In genomic region chr4:65178146-65178545, GRCm38 (mm10) we compare ENCODE assay signal across 20 mouse cellular contexts. TPM values are rescaled to one million over a fixed set of nuclear protein-coding genes. Genes with fewer than 3 reads are reported as not detected.
DNase-seq lines count a peak whose midpoint lies in the region; ATAC-seq and TF ChIP-seq lines count a peak whose summit lies in the region.
"Had no signal": no experiment of that assay in that cellular context is flagged by ENCODE, and none has a peak within 500 bp of the region (broad histone marks: within the 10 kb centered on the region; RNA-seq: fewer than 3 reads in every experiment).

No protein-coding gene starts in this region.

- H3K4me2 ChIP-seq in limb, embryonic 13.5 days (replicated peaks) = no peak overlapping the region
- H3K4me2 ChIP-seq in limb, embryonic 14.5 days (replicated peaks; ENCODE audit: low read depth, low read length, severe bottlenecking) = no peak overlapping the region
- H3K4me2 ChIP-seq: embryonic facial prominence, embryonic 13.5 days; hindbrain, embryonic 12.5 days; hindbrain, embryonic 15.5 days had no signal

- 0 out of 2 replicates have a peak, but pooled peaks have one; percentile 28 for ATAC-seq in limb, embryonic 13.5 days (ENCODE audit: low FRiP score, low read depth)
- ATAC-seq in limb, embryonic 14.5 days (ENCODE audit: low FRiP score, low read depth) = peak; percentile 34; the same call in 1 of the 2 replicates
- ATAC-seq: forebrain, embryonic 14.5 days; forebrain, postnatal 0 days; Patski had no signal

- H3K9me3 ChIP-seq in limb, embryonic 13.5 days = no peaks in the 10 kb centered on the region
- no peaks in the 10 kb centered on the region for H3K9me3 ChIP-seq in limb, embryonic 10.5 days (replicated peaks)
- no peaks in the 10 kb centered on the region for H3K9me3 ChIP-seq in limb, embryonic 14.5 days (ENCODE audit: control insufficient read depth, low read length)
- H3K9me3 ChIP-seq: embryonic facial prominence, embryonic 13.5 days; heart, embryonic 10.5 days; hindbrain, embryonic 12.5 days; hindbrain, embryonic 15.5 days had no signal

- TF ChIP-seq POLR2A in limb, embryonic 14.5 days (IDR thresholded peaks at IDR 0.05; ENCODE audit: borderline replicate concordance, extremely low read depth, insufficient read depth, insufficient read length) = no peak

- H3K27me3 ChIP-seq in limb, embryonic 13.5 days = no peaks in the 10 kb centered on the region
- H3K27me3 ChIP-seq in limb, embryonic 10.5 days (ENCODE audit: low read depth, poor library complexity, severe bottlenecking) = no peaks in the 10 kb centered on the region
- no peaks in the 10 kb centered on the region for H3K27me3 ChIP-seq in limb, embryonic 14.5 days (ENCODE audit: control insufficient read depth, insufficient read depth, low read length)
- H3K27me3 ChIP-seq: embryonic facial prominence, embryonic 13.5 days; hindbrain, embryonic 12.5 days; hindbrain, embryonic 15.5 days; Patski had no signal

- no peak overlapping the region for H3K9ac ChIP-seq in limb, embryonic 13.5 days
- H3K9ac ChIP-seq in limb, embryonic 14.5 days (ENCODE audit: low read depth, low read length, severe bottlenecking) = no peak overlapping the region
- H3K9ac ChIP-seq: embryonic facial prominence, embryonic 13.5 days; forebrain, postnatal 0 days; hindbrain, embryonic 12.5 days; hindbrain, embryonic 15.5 days had no signal

- no peak for DNase-seq in limb, embryonic 10.5 days (ENCODE audit: low spot score)
- DNase-seq in NIH3T3 (ENCODE audit: low read depth) = peak; percentile 72
- peak; percentile 58 for DNase-seq in limb, embryonic 14.5 days (ENCODE audit: low spot score)
- DNase-seq in layer of hippocampus, adult 9-11 months = no peak
- DNase-seq in frontal cortex, postnatal 10 days (ENCODE audit: low spot score in 2 of 2) = no peak
- DNase-seq: adrenal gland, postnatal 10 days; adrenal gland, postnatal 36 days; cerebellum, adult 18-20 months; cerebellum, adult 9-10 months; cerebellum, postnatal 14 days; forebrain, postnatal 0 days; gastrocnemius, postnatal 25 days; heart, adult 2 months had no signal

- H3K27ac ChIP-seq in limb, embryonic 13.5 days = 0 out of 2 replicates have a peak overlapping the region, but pooled peaks have one; percentile 40
- no peak overlapping the region for H3K27ac ChIP-seq in limb, embryonic 10.5 days
- H3K27ac ChIP-seq in limb, embryonic 14.5 days (replicated peaks; ENCODE audit: low read depth, low read length) = no peak overlapping the region
- H3K27ac ChIP-seq: embryonic facial prominence, embryonic 13.5 days; heart, adult 2 months; heart, embryonic 10.5 days; hindbrain, embryonic 12.5 days; hindbrain, embryonic 15.5 days had no signal

- H3K4me3 ChIP-seq in limb, embryonic 13.5 days = no peak overlapping the region
- H3K4me3 ChIP-seq in limb, embryonic 10.5 days = no peak overlapping the region
- no peak overlapping the region for H3K4me3 ChIP-seq in limb, embryonic 14.5 days (replicated peaks; ENCODE audit: low read length)
- H3K4me3 ChIP-seq: embryonic facial prominence, embryonic 13.5 days; heart, adult 2 months; heart, embryonic 10.5 days; hindbrain, embryonic 12.5 days; hindbrain, embryonic 15.5 days had no signal

- H3K4me1 ChIP-seq in limb, embryonic 13.5 days = peaks cover 9% of the 10 kb centered on the region
- H3K4me1 ChIP-seq in limb, embryonic 10.5 days = no peaks in the 10 kb centered on the region
- H3K4me1 ChIP-seq in limb, embryonic 14.5 days (ENCODE audit: control insufficient read depth, insufficient read depth, low read length) = peaks cover 9% of the 10 kb centered on the region
- H3K4me1 ChIP-seq: embryonic facial prominence, embryonic 13.5 days; heart, embryonic 10.5 days; hindbrain, embryonic 15.5 days had no signal

- WGBS in limb, embryonic 13.5 days = 26% methylated on average over 1 of the region's 1 CpGs
- 66% methylated on average over 1 of the region's 1 CpGs for WGBS in limb, embryonic 10.5 days
- 17% methylated on average over 1 of the region's 1 CpGs for WGBS in limb, embryonic 14.5 days

- H3K36me3 ChIP-seq in limb, embryonic 13.5 days = 0 out of 2 replicates have a peak, but pooled peaks cover 3% of the 10 kb centered on the region
- H3K36me3 ChIP-seq in limb, embryonic 10.5 days = no peaks in the 10 kb centered on the region
- H3K36me3 ChIP-seq in limb, embryonic 14.5 days (ENCODE audit: control insufficient read depth, insufficient read depth, low read length) = no peaks in the 10 kb centered on the region
- H3K36me3 ChIP-seq: embryonic facial prominence, embryonic 13.5 days; heart, embryonic 10.5 days; hindbrain, embryonic 12.5 days; hindbrain, embryonic 15.5 days had no signal

RNA-seq across cellular contexts. Expression of gene Pappa, which starts 54.2 kb away (rescaled TPM):
- polyA plus RNA-seq in limb, embryonic 13.5 days (2015; fragmentation: Nextera tagmentation; extraction: Ambion mirVana) = 2.4 and 2.7 TPM in 2 replicates
- 0.33 and 0.69 TPM in 2 replicates for polyA plus RNA-seq in limb, embryonic 10.5 days (2016; fragmentation: Nextera tagmentation; extraction: Ambion mirVana)
- polyA plus RNA-seq in limb, embryonic 14.5 days (2012; rRNA removed) = 1.7 and 2.2 TPM in 2 replicates
- polyA plus RNA-seq in limb, embryonic 14.5 days (2014; fragmentation: Nextera tagmentation; extraction: Ambion mirVana) = 1.7 and 1.9 TPM in 2 replicates

Comparison
In these comparisons a context has a peak if more than half of its experiments do, and no peak if none do; other contexts are left out.
1. DNase-seq: peak in NIH3T3 (single experiment) and limb, embryonic 14.5 days (single experiment); none in limb, embryonic 10.5 days (single experiment), layer of hippocampus, adult 9-11 months (single experiment) and frontal cortex, postnatal 10 days (0 of 2).